Mouse (Mus musculus) brain, embryonic 18.5 days (tissue): ENCODE results near the gene Ssrp1.
A peak's percentile ranks its signal among the peaks of the same experiment; 100 is the strongest.

ENCODE experiments used
- DNase-seq: peaks from one replicate; pipeline ENCODE4 v3.0.0-alpha.2; 2012; ENCODE audit warnings: low read depth, low spot score

Gene Ssrp1

GRCm38 (mm10) chr2:85037047-85038026 is at the start of gene Ssrp1, which contains the start of gene P2rx3:
Gene Ssrp1 (plus strand): TSS chr2:85037234.
Gene P2rx3 (minus strand): TSS chr2:85037462.
- peak; percentile 88 for DNase-seq

- no peak for DNase-seq
Measured at GRCm38 (mm10) chr2:84987930-84988329, 49.1 kb upstream of the Ssrp1 start, which contains the start of gene Prg3. Gene Prg3 (plus strand): TSS chr2:84988215.

GRCm38 (mm10) chr2:84996376-84996775 is 40.7 kb upstream of the Ssrp1 start:
- no peak for DNase-seq

GRCm38 (mm10) chr2:84999486-85000181 is 37.4 kb upstream of the Ssrp1 start:
- DNase-seq: no peak

- no peak for DNase-seq
Measured at GRCm38 (mm10) chr2:85001497-85001896, 35.5 kb upstream of the Ssrp1 start.

- no peak for DNase-seq
Measured at GRCm38 (mm10) chr2:85002575-85002974, 34.5 kb upstream of the Ssrp1 start.

- no peak for DNase-seq
Measured at GRCm38 (mm10) chr2:85004341-85004740, 32.7 kb upstream of the Ssrp1 start.

GRCm38 (mm10) chr2:85006600-85006999 is 30.4 kb upstream of the Ssrp1 start:
- DNase-seq: no peak

GRCm38 (mm10) chr2:85007729-85008128 is 29.3 kb upstream of the Ssrp1 start:
- no peak for DNase-seq

GRCm38 (mm10) chr2:85009212-85009611 is 27.8 kb upstream of the Ssrp1 start:
- DNase-seq: no peak

GRCm38 (mm10) chr2:85011906-85012604 is 25.0 kb upstream of the Ssrp1 start:
- peak; percentile 30 for DNase-seq

- peak; percentile 34 for DNase-seq
Measured at GRCm38 (mm10) chr2:85012679-85013078, 24.4 kb upstream of the Ssrp1 start.

GRCm38 (mm10) chr2:85013826-85014587 is 23.0 kb upstream of the Ssrp1 start:
- DNase-seq: no peak

GRCm38 (mm10) chr2:85014588-85014982 is 22.4 kb upstream of the Ssrp1 start:
- no peak for DNase-seq

- DNase-seq: no peak
Measured at GRCm38 (mm10) chr2:85022043-85022442, 15.0 kb upstream of the Ssrp1 start.

GRCm38 (mm10) chr2:85026178-85026577 is 10.9 kb upstream of the Ssrp1 start:
- no peak for DNase-seq

- no peak for DNase-seq
Measured at GRCm38 (mm10) chr2:85027281-85027680, 9.8 kb upstream of the Ssrp1 start.

GRCm38 (mm10) chr2:85029897-85030296 is 7.1 kb upstream of the Ssrp1 start:
- DNase-seq: no peak

- no peak for DNase-seq
Measured at GRCm38 (mm10) chr2:85030989-85031388, 6.0 kb upstream of the Ssrp1 start.

- DNase-seq: no peak
Measured at GRCm38 (mm10) chr2:85033121-85033520, 3.9 kb upstream of the Ssrp1 start.

- no peak for DNase-seq
Measured at GRCm38 (mm10) chr2:85034169-85034568, 2.9 kb upstream of the Ssrp1 start.
